Mouse (Mus musculus) cerebellum, adult 2 months (tissue): ENCODE results near the gene Gpr61. TPM values are rescaled to one million over a fixed set of nuclear protein-coding genes. Genes with fewer than 3 reads are reported as not detected.

ENCODE experiments used
- DNase-seq, 2 experiments: peaks; one replicate each; pipeline ENCODE4 v3.0.0; 2021
- H3K27ac ChIP-seq: fragments of 200-500 bp; 2 replicates; pipeline ENCODE4 v1.5.1; 2012; ENCODE audit warnings: low read length, control low read depth, inconsistent platforms; ENCODE audit not compliant: insufficient read depth
- H3K27me3 ChIP-seq: fragments of 200-500 bp; 2 replicates; pipeline ENCODE4 v1.6.1; 2012; ENCODE audit warnings: inconsistent platforms, mild to moderate bottlenecking, low read length, moderate library complexity; ENCODE audit not compliant: control insufficient read depth, insufficient read depth
- H3K4me1 ChIP-seq: fragments of 200-500 bp; 2 replicates; pipeline ENCODE4 v1.6.1; 2011; ENCODE audit warnings: low read length; ENCODE audit not compliant: control insufficient read depth, insufficient read depth
- H3K4me3 ChIP-seq: fragments of 200-500 bp; replicated peaks from 2 replicates; pipeline ENCODE3; 2011; ENCODE audit warnings: mild to moderate bottlenecking, low read depth, low read length, control low read depth; ENCODE audit not compliant: insufficient read depth
- CTCF ChIP-seq: fragments of 200-500 bp; IDR thresholded peaks from 2 replicates; pipeline ENCODE4 v1.5.1; 2011; ENCODE audit warnings: low read depth, mild to moderate bottlenecking, control low read depth, low read length, moderate library complexity, borderline replicate concordance; ENCODE audit not compliant: insufficient read depth
- POLR2A ChIP-seq: fragments of 200-500 bp; IDR thresholded peaks from 2 replicates; pipeline ENCODE4 v1.6.1; 2011; ENCODE audit warnings: low read length, control low read depth, borderline replicate concordance; ENCODE audit not compliant: insufficient read depth
- WGBS: fragments of 180-500 bp; shearing (Covaris S2); methylation state at CpG from one replicate; pipeline ENCODE4 v1.1.7; 2018; 5-methylcytosine and 5-hydroxymethylcytosine counted together
- polyA plus RNA-seq: library from polyadenylated mRNA; depleted of rRNA; stranded (reverse); fragments of >200 nt; gene quantifications from 2 replicates; pipeline ENCODE4 v1.2.3, GENCODE M21; 2012

Gpr61 gene
- polyA plus RNA-seq, 1 experiment: 6.5 TPM

DNA sequence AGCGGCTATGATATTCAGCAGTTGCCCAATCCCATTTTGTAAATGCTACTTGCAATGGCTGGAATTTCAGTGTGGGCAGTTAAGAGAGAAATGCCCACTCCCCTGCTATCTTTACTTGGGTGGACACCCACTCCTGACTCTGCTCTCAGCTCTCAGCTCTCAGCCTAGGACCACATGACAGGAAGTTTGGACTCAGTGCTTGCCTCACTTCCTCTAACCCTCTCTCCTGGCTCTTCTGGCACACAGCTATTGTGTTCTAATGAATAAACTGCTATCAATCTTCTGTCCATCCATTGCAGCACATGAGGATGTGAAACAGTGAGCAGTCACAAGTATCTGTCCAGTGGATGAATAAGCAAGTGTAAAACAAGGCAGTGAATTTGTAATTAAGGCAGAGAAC, 22.2 kb downstream of the Gpr61 start:
- Histone ChIP-seq H3K4me3 (no peak overlapping the region), H3K27ac (no peak overlapping the region), H3K27me3 (no peaks in the 10 kb centered on the region), H3K4me1 (peaks cover 4% of the 10 kb centered on the region)
- TF ChIP-seq POLR2A: no peak
- no peak for TF ChIP-seq CTCF
- WGBS: 91% methylated on average over 1 of the region's 1 CpGs
- no peak for DNase-seq

DNA sequence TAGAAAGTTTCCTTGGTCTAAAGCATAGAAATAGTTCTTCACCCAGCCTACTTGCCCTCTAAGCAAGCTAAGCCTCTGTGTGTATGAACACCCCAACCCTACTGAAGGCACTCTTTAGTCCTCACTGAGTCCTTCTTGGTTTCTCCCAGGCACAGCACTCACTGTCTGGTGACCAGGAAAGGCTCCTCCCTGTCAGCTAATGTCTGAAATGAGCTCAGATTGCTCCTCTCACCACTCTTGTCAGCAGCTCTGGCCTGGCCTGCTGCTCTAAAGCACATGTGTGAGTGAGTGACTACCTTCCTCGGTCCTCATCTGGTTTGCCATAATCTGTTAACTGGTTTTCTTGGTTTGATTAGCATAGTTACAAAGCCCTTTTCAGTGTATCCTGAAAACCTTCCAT, 22.9 kb downstream of the Gpr61 start:
- TF ChIP-seq CTCF (no peak), POLR2A (no peak)
- Histone ChIP-seq H3K27me3 (no peaks in the 10 kb centered on the region), H3K27ac (no peak overlapping the region), H3K4me3 (no peak overlapping the region), H3K4me1 (peaks cover 4% of the 10 kb centered on the region)
- no peak for DNase-seq
- 87% methylated on average over 1 of the region's 1 CpGs for WGBS

DNA sequence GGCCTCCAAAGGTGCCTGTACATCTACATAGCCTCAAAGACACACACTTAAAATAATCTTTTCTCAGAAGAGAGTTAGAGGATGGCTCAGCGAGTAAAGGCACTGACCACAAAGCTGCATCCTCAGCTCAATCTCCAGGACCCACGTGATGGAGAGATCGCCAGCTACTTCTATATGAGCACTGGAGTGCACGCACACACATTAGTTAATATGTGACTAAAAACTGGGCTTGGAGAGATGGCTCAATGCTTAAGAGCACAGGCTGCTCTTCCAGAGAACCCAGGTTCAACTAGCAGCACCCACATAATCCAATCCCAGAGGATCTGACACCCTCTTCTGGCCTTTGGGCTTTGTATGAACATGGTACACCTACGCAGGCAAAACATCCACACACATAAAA, 23.5 kb downstream of the Gpr61 start:
- no peak overlapping the region for H3K27ac ChIP-seq
- WGBS: 95% methylated on average over 5 of the region's 5 CpGs
- H3K4me1 ChIP-seq: peaks cover 4% of the 10 kb centered on the region
- H3K4me3 ChIP-seq: no peak overlapping the region
- H3K27me3 ChIP-seq: no peaks in the 10 kb centered on the region
- TF ChIP-seq POLR2A: no peak
- no peak for TF ChIP-seq CTCF
- DNase-seq: no peak

DNA sequence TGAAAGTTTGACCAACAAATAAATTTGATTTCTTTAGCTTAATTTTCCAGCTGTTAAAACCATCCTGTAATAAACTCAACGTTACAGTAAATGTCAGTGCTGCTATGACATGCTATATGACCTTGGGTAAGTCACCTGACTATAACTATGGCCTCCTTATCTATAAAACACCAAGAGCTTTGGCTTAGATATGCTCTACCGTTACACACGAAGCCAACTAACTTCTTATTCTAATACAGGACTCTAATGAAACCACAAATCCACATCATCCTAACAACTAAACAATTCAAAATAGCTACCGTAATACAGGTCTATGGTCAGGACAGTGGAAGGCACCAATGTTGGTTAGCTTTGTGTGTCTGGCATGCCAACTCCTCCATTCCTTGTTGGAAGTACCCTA, 24.9 kb downstream of the Gpr61 start:
- Histone ChIP-seq H3K27me3 (no peaks in the 10 kb centered on the region), H3K4me3 (no peak overlapping the region), H3K27ac (no peak overlapping the region), H3K4me1 (peaks cover 1% of the 10 kb centered on the region; the same call in 1 of the 2 replicates)
- 94% methylated on average over 4 of the region's 4 CpGs for WGBS
- no peak for TF ChIP-seq CTCF
- no peak for TF ChIP-seq POLR2A
- no peak for DNase-seq

DNA sequence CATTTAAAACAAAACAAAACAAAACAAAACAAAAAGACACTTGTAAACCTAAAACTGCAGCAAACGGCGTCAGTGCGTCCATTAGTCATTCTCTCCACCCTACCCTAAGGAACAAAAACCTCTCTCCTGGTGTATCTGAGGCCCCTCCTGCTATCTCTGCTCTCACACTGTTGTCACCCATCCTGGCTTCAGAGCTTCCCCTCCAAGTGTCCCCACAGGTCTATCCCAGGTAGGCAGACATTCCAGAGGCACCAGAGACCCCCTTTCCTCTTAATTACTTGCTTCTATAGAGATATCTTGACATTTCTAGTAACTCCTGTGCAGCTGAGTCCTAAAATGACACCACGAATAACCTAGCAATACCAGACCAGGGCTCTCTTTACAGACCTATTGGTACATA, 25.3 kb downstream of the Gpr61 start:
- H3K4me1 ChIP-seq: no peaks in the 10 kb centered on the region
- TF ChIP-seq POLR2A: no peak
- no peak for TF ChIP-seq CTCF
- 89% methylated on average over 4 of the region's 4 CpGs for whole genome bisulfite sequencing
- H3K4me3 ChIP-seq: no peak overlapping the region
- no peaks in the 10 kb centered on the region for H3K27me3 ChIP-seq
- no peak for DNase-seq
- no peak overlapping the region for H3K27ac ChIP-seq

DNA sequence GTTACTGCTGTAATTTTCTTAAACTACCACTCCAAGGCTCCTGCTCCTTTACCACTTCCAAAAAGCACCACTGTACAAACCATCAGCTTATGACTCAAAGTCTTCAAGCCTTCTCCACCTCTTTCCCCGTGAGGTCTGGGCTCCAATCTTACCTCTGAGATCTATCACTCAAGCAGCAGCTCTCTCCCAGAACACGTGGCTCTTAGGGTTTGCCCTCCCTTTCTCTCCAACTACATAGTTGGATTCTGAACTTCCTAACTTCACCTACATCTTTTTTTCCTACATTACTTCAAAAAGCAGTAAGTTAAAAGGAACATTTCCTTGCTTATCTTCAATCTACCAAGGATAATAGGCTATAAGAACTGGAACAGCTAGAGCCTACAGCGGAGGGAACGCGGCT, 26.2 kb downstream of the Gpr61 start:
- no peak overlapping the region for H3K27ac ChIP-seq
- H3K27me3 ChIP-seq: no peaks in the 10 kb centered on the region
- no peak overlapping the region for H3K4me3 ChIP-seq
- no peaks in the 10 kb centered on the region for H3K4me1 ChIP-seq
- DNase-seq: no peak
- WGBS: 85% methylated on average over 5 of the region's 5 CpGs
- TF ChIP-seq POLR2A: no peak

DNA sequence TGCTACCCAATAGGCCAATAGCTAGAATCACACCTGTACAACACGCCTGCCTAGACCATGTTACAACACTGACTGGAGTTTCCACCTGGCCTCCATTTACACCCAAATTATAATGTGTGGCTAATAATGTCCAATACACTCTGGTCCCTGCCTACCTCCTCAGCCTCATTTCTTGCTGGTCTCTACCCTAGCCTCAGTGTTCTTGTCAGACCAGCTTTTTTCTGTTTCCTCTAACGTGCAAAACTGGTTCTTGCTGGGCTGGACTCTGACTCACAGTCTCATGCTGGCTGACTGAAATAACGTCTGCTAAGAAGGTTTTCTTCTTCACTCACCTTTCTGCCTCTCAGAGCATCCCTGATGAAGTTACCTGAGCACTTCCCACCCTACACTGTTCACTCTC, 28.4 kb downstream of the Gpr61 start:
- Histone ChIP-seq H3K27ac (no peak overlapping the region), H3K4me1 (no peaks in the 10 kb centered on the region), H3K27me3 (no peaks in the 10 kb centered on the region), H3K4me3 (no peak overlapping the region)
- DNase-seq: no peak
- TF ChIP-seq CTCF (no peak), POLR2A (no peak)
- 63% methylated on average over 3 of the region's 3 CpGs for WGBS

DNA sequence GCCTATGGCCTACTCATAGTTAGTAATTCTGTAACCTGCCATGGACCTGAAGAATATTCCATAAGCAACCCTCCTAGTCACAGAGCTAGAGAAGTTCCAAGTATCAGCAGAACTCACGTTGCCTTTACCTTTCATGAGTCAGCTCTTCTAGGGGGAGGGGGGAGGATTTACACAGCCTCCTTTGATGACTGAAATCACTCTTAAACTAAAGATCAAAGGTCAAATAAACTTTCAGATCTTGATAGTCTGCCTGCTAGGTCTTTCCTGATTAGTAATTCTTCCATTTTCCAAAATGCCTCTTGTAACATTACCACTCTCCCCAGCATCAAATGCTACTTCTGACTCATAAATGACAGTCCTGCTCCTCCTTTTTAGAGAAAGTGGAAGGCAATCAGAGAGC, 30.6 kb downstream of the Gpr61 start:
- DNase-seq: no peak
- WGBS: 51% methylated on average over 1 of the region's 1 CpGs
- H3K4me1 ChIP-seq: no peaks in the 10 kb centered on the region
- H3K27ac ChIP-seq: no peak overlapping the region
- TF ChIP-seq POLR2A (no peak), CTCF (no peak)
- no peak overlapping the region for H3K4me3 ChIP-seq
- no peaks in the 10 kb centered on the region for H3K27me3 ChIP-seq

DNA sequence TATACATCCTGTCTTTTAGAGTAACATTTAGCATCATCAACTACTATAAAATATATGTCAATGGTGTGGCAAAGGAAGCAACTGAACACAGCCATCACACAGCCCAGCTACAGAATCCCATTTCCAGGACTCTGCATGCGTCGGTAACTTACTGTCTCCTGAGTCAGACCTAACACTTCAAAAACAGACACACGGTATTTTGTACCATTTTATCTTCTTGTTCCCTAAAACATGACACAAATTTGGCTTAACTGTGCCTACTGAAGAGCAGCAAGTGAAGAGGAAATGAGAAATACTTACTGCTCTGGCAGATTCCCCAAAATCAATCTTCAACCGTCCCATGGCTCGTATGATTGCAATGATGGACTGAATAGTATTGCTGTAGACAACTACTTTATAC, 31.4 kb downstream of the Gpr61 start:
- TF ChIP-seq POLR2A (no peak), CTCF (no peak)
- 88% methylated on average over 5 of the region's 5 CpGs for WGBS
- H3K4me3 ChIP-seq: no peak overlapping the region
- H3K27me3 ChIP-seq: no peaks in the 10 kb centered on the region
- H3K27ac ChIP-seq: no peak overlapping the region
- H3K4me1 ChIP-seq: no peaks in the 10 kb centered on the region
- DNase-seq: no peak
